Mouse (Mus musculus) adrenal gland, adult 8-10 months (tissue): Measurements from ENCODE around the gene Macrod2. TPM values are rescaled to one million over a fixed set of nuclear protein-coding genes. Genes with fewer than 3 reads are reported as not detected.
"Not testable (repeated sequence)": the region's sequence is repeated elsewhere in the genome, so short reads cannot be mapped to it uniquely, and the experiment has no call there.

Experiments used
- DNase-seq: peaks from one replicate; pipeline ENCODE4 v3.0.0; 2022
- total RNA-seq, 4 experiments: library from RNA; stranded (reverse); gene quantifications; 2 replicates each; pipeline ENCODE4 v1.2.4; 2022

Gene Macrod2
- total RNA-seq, 4 experiments from 2014 or later, result 5.2 to 11.9 (median 7.8) TPM

DNA sequence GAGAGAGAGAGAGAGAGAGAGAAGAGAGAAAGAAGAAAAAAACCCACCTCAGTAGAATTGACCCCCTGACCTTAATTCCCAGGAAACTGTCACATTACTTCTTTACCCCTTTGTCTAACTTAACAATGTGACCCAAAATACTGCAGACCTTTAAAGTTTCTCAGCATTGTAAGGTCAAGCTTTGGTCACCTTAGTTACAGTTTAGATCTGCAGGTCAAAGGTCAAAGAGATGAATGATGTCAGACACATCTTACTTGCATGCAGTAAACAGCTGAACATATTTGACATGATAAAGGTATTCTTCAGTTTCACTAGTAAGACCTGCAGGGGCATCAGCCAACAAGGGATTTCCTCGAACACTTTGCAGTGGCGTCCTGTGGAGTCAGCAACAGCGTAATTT lies 309.0 kb downstream of the Macrod2 start:
- DNase-seq, result no peak

- DNase-seq, result no peak
Measured at GRCm38 (mm10) chr2:140705278-140705677, 310.2 kb downstream of the Macrod2 start.

DNA sequence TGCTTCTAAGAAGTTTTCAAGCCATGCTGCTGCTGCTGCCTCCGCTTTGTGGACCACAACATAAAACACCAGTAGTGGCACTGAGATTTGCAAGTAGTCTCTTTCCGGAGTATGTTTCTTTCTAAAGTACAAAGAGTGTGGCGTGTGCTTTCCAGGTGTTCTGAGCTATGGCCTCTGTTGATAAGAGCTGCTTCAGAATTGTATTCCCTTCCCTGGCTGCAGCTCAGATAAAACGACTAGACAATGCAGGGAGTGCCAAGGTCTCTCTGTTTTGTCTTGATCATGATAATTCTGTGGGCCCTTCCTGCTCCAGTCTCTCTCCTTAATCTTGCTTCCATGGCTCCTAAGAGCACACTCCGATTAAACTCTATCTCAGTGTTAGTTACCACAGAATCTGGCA lies 312.4 kb downstream of the Macrod2 start:
- no peak for DNase-seq

- DNase-seq, result no peak
Measured at GRCm38 (mm10) chr2:140715822-140716221, 320.7 kb downstream of the Macrod2 start.

- no peak for DNase-seq
Measured at GRCm38 (mm10) chr2:140717407-140717806, 322.3 kb downstream of the Macrod2 start.

DNA sequence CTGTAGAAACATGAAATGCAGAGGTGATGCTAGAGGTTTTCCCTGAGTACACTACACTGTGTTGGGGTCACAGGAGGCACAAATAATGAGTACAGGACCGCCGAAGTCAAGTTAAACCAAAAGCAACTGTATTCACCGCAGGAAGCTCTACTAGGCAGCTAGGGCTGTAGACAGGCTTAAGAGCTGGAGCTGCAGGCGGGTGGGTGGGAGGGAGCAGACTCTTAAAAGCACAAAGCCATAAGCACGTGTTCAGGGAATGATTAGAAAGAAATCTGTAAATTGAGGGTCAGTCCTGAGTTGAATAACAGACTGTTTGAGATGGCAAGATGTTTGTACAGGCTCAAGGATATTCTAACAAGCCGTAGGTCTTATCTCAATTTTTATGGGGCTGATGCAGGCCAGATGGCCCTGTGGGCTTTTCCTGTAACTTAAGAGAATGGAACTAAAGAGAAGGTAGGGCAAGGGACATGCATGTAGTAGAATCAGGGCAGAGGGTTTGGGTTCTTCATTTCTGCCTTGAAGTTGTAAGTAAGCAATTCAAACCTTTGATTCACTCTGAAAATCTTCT lies 337.6 kb downstream of the Macrod2 start:
- no peak for DNase-seq

DNA sequence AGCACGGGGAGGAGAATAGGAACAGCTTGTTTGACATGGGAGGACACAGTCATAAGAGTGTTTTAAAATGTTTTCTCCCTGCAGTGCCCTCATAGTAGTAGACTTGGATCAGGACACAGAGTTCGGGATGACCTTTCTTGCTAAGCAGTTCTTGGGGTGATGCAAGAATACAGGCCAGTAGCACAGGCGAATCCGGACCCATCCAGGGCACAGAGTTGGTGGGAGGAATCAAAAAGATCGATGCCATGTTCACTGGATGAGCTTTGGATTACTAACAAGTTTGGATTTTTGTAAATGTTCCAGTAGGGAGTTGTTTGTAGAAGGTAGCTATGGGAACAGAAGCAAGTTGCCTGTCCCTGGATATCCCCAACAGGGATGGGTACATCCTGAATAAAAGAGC lies 345.4 kb downstream of the Macrod2 start:
- no peak for DNase-seq

GRCm38 (mm10) chr2:140742954-140743353 lies 347.8 kb downstream of the Macrod2 start:
- DNase-seq, result not testable (repeated sequence)

- DNase-seq, result no peak
Measured at GRCm38 (mm10) chr2:140758881-140759280, 363.8 kb downstream of the Macrod2 start.

DNA sequence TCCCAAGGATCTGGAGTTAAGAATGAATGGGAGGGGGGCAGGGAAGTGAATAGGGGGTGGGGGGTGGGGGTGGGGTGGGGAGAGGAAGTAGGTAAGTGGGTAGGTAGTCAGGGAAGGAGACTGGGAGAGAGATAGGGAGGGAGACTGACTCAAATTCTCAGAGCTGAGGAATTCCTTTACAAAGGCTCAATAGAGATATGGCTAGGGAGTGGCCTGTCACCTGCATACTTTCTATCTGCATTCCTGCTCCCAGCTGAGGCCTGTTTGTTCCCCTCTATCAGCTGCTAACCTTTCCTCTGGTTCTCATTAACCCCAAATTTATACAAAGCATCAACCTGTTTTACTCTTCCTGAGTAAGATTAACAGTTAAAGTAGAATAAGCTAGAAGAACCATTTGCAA lies 364.6 kb downstream of the Macrod2 start:
- DNase-seq, result no peak

DNA sequence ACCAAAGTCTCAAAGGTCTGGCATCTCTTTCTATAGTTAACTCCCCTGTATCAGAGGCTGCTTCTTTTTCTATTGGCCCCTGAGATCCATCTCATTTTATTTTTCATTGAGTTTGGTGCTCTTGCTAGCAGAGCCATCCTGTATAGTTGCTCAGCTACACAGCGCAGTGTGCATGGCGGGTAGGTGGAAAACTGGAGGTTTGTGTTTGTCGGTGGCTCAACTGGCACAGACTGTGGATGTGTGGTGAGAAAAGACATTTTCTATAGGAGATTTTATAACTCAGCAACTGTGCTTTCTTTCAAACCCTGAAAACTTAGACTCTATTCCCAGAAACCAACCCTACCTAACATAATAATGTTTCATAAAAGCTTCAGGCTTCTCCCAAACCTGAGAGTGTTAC lies 365.0 kb downstream of the Macrod2 start:
- DNase-seq, result no peak

- no peak for DNase-seq
Measured at GRCm38 (mm10) chr2:140763076-140763891, 368.2 kb downstream of the Macrod2 start.

DNA sequence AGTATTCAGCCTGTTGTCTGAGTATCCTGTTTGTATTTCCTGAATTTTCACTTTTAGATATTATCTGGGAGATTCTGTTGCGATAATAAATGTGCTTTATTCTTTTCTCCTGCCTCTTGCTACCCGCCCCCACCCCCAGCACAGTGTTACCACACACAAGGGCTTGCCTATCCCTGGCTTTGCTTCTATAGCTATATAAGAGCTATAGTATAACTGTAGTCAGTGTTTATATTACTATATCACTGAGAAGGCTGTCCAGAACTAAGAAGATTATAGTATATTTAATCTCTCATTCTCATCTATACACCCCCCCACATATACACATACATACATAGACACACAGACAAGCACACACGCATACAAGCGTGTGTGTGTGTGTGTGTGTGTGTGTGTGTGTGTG lies 374.4 kb downstream of the Macrod2 start:
- no peak for DNase-seq

DNA sequence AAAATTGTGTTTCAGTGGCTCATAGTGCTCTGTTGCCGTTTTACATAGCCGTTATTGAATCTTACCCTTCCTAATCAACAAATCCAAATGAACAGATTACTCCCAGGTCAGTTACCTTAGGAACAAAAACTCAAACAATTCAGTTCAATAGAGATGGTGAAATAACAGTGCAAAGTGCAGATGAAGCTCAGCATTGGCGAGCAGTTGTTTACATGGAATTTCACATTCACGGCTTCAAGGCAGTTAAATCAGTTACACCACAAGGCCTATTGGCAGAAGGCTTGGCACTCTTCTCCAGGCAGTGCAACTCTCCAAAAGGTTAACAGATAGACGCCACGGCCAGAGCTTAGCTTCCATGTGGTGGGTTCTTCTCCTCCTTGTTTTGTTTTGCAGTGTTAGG lies 377.7 kb downstream of the Macrod2 start:
- no peak for DNase-seq

DNA sequence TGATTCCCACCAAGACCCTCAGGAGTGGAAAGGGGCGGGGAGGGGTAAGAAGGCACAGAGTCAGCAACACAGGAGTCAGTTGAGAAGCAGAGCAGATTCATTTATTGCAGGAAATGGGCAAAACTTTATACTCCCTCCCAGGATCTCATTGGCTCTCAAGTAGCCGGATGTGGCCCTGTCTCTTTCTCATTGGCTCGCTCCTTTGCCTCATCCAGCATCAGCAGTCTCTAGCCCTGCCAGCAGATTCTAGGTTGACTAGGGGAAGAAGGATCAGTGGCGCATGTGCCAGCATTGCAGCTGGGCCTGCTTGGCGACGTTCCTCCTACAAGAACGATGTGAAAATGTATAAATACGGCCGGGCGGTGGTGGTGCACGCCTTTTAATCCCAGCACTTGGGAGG lies 378.3 kb downstream of the Macrod2 start:
- no peak for DNase-seq

GRCm38 (mm10) chr2:140774808-140775370 lies 379.8 kb downstream of the Macrod2 start:
- DNase-seq, result no peak

GRCm38 (mm10) chr2:140775448-140776101 lies 380.5 kb downstream of the Macrod2 start:
- DNase-seq, result no peak

DNA sequence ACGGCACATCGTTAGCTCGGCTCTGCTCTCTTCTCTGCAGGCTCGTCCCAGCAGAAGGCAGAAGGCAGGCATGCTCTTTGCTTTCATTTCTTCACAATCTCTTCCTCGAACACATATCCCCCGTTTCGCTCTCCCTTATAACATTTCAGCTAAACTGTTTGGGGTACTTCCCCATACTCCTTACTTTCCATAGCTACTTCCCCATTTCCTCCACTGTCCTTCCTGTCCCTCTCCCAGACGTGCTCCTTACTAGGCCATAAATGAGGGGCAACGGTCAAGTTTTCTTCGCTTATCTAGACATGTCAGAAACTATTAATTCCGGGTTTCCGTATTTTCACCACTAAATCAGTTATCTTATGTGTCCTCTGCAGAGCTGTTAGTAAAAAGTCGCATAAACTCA lies 383.1 kb downstream of the Macrod2 start:
- DNase-seq, result no peak

DNA sequence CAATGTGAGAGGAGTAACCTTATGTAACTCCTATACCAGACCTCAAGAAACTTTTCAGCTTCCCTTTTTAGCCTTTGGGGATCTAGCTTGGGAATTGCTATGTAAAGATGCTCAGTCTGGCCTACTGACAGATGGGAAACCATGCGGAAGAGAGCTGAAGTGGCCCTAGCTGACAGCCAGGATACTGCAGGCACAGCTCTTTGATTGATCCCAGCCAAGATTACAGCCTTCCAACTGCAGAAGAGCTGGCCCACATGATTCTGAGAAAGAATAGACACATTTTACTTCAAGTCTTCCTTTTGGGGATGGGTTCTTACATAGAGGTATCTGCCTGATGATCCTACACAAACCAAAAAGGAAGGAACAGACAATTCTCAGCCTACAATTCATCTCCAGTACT lies 387.9 kb downstream of the Macrod2 start:
- DNase-seq, result no peak

- DNase-seq, result no peak
Measured at GRCm38 (mm10) chr2:140784626-140785025, 389.5 kb downstream of the Macrod2 start.

GRCm38 (mm10) chr2:140790363-140790762 lies 395.3 kb downstream of the Macrod2 start:
- DNase-seq, result peak; percentile 54

- DNase-seq, result no peak
Measured at GRCm38 (mm10) chr2:140793886-140794608, 398.9 kb downstream of the Macrod2 start.

- no peak for DNase-seq
Measured at GRCm38 (mm10) chr2:140811693-140812092, 416.6 kb downstream of the Macrod2 start.
